Mouse (Mus musculus): ENCODE data around the gene Dynlt1c. TPM values are rescaled to one million over a fixed set of nuclear protein-coding genes. Genes with fewer than 3 reads are reported as not detected.
"Not testable (repeated sequence)": the region's sequence is repeated elsewhere in the genome, so short reads cannot be mapped to it uniquely, and the experiment has no call there.

The Dynlt1c gene
- polyA plus RNA-seq (2012; rRNA removed) = 45.9 and 50.2 TPM in 2 replicates
- 29.3 and 36.5 TPM in 2 replicates for polyA plus RNA-seq (2014; fragmentation: Nextera tagmentation; extraction: Ambion mirVana)

GRCm38 (mm10) chr17:6601204-6601911 is at the start of gene Dynlt1c:
Gene Dynlt1c (plus strand): TSS chr17:6601671.
- not testable (repeated sequence) for H3K9me3 ChIP-seq (ENCODE audit: control insufficient read depth, low read length); H3K27ac ChIP-seq (replicated peaks; ENCODE audit: low read depth, low read length); H3K4me1 ChIP-seq (ENCODE audit: control insufficient read depth, insufficient read depth, low read length); H3K27me3 ChIP-seq (ENCODE audit: control insufficient read depth, insufficient read depth, low read length); H3K36me3 ChIP-seq (ENCODE audit: control insufficient read depth, insufficient read depth, low read length)
- H3K4me2 ChIP-seq (replicated peaks; ENCODE audit: low read depth, low read length, severe bottlenecking) = peak within 1 kb of the TSS; percentile 33
- peak within 1 kb of the TSS; percentile 30 for H3K4me3 ChIP-seq (replicated peaks; ENCODE audit: low read length)
- DNase-seq (ENCODE audit: low spot score) (peak; percentile 82), ATAC-seq (ENCODE audit: low FRiP score, low read depth) (peak; percentile 99)
- 0 out of 2 replicates have a peak within 1 kb of the TSS, but pooled peaks have one; percentile 12 for H3K9ac ChIP-seq (ENCODE audit: low read depth, low read length, severe bottlenecking)
- 0 out of 2 replicates have a peak, but pooled peaks have one; percentile 20 for TF ChIP-seq POLR2A (IDR thresholded peaks at IDR 0.05; ENCODE audit: borderline replicate concordance, extremely low read depth, insufficient read depth, insufficient read length)
- 17% methylated on average over 25 of the region's 40 CpGs for WGBS

- DNase-seq (ENCODE audit: low spot score); H3K4me2 ChIP-seq (replicated peaks; ENCODE audit: low read depth, low read length, severe bottlenecking); H3K36me3 ChIP-seq (ENCODE audit: control insufficient read depth, insufficient read depth, low read length); H3K4me3 ChIP-seq (replicated peaks; ENCODE audit: low read length); H3K27ac ChIP-seq (replicated peaks; ENCODE audit: low read depth, low read length); H3K9me3 ChIP-seq (ENCODE audit: control insufficient read depth, low read length); H3K27me3 ChIP-seq (ENCODE audit: control insufficient read depth, insufficient read depth, low read length); ATAC-seq (ENCODE audit: low FRiP score, low read depth); H3K9ac ChIP-seq (ENCODE audit: low read depth, low read length, severe bottlenecking); H3K4me1 ChIP-seq (ENCODE audit: control insufficient read depth, insufficient read depth, low read length): not testable (repeated sequence)
- WGBS = no CpG with 5 or more reads among the region's 4 CpGs
Measured at GRCm38 (mm10) chr17:6553798-6554197, 47.7 kb upstream of the Dynlt1c start.

DNA sequence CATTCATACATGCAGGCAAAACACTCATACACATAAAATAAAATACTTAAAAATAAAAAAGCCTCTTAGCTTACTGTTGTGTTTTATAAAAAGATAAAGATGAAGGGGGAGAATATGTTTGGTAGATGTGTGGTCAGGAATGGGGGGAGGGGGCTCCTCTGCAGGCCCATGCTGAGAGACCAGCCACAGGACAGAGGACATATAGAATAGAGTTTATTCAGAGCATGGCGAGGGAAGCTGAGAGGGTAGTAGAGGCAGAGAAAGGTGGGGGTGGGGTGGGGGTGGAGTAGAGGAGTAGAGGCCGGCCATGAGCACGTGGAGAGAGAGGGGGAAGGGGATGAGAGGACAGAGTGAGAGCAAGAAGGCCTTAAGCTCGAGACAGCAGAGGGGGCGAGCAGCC is 47.2 kb upstream of the Dynlt1c start:
- not testable (repeated sequence) for H3K9ac ChIP-seq (ENCODE audit: low read depth, low read length, severe bottlenecking); H3K27ac ChIP-seq (replicated peaks; ENCODE audit: low read depth, low read length); H3K4me3 ChIP-seq (replicated peaks; ENCODE audit: low read length); H3K4me2 ChIP-seq (replicated peaks; ENCODE audit: low read depth, low read length, severe bottlenecking); ATAC-seq (ENCODE audit: low FRiP score, low read depth); H3K9me3 ChIP-seq (ENCODE audit: control insufficient read depth, low read length); H3K36me3 ChIP-seq (ENCODE audit: control insufficient read depth, insufficient read depth, low read length); H3K4me1 ChIP-seq (ENCODE audit: control insufficient read depth, insufficient read depth, low read length); H3K27me3 ChIP-seq (ENCODE audit: control insufficient read depth, insufficient read depth, low read length); DNase-seq (ENCODE audit: low spot score)
- no CpG with 5 or more reads among the region's 5 CpGs for WGBS

DNA sequence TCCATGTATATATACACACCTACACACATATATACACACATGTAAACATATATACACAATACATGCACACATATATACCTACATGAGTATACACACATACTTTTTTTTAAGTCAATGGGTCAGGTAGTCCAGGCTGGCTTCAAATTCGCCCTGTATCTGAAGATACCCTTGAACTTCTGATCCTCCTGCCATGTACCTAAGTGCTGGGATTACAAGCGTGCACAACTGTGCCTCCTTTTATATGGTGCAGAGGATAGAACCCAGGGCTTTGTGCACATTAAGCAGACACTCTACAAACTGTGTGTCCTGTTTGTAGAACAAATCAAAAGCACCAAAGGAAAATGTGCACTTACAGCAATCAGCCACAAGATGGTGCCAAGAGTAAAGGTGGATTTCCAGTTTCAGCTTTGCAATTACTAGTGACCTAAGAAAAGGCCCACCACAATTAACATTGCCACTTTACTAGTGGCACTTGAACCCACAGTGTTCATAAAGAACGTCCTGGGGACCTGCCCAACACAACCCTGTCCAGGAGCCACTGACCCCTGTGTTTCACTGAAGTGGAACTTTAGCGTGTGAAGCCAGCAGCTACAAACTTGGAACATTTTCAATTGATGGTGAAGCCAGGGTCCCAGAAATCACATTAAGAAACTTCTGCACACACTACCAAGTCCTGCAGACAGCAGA is 41.9 kb upstream of the Dynlt1c start:
- not testable (repeated sequence) for H3K36me3 ChIP-seq (ENCODE audit: control insufficient read depth, insufficient read depth, low read length); H3K4me2 ChIP-seq (replicated peaks; ENCODE audit: low read depth, low read length, severe bottlenecking); H3K9ac ChIP-seq (ENCODE audit: low read depth, low read length, severe bottlenecking); ATAC-seq (ENCODE audit: low FRiP score, low read depth); DNase-seq (ENCODE audit: low spot score); H3K4me1 ChIP-seq (ENCODE audit: control insufficient read depth, insufficient read depth, low read length); H3K4me3 ChIP-seq (replicated peaks; ENCODE audit: low read length); H3K27ac ChIP-seq (replicated peaks; ENCODE audit: low read depth, low read length); H3K9me3 ChIP-seq (ENCODE audit: control insufficient read depth, low read length); H3K27me3 ChIP-seq (ENCODE audit: control insufficient read depth, insufficient read depth, low read length)
- WGBS = no CpG with 5 or more reads among the region's 4 CpGs

DNA sequence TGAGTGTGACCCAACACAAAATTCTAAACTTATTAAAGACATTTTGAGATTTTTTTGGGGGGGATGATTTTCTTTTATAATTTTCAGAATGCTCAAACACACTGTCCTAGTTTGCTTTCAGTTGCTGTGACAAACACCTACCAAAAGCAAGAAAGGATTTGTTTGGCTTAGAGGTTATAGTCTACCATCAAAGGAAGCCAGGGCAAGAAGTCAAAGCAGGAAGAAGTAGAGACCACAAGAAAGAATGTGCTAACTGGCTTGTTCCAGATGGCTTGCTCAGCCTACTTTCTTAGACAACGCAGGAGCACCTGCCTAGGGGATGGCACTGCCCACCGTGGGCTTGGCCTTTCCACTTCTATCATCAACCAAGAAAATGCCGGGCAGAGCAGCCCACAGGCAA is 36.6 kb upstream of the Dynlt1c start:
- not testable (repeated sequence) for H3K4me2 ChIP-seq (replicated peaks; ENCODE audit: low read depth, low read length, severe bottlenecking)
- 97% methylated on average over 3 of the region's 3 CpGs for WGBS

GRCm38 (mm10) chr17:6567908-6568307 is 33.6 kb upstream of the Dynlt1c start:
- not testable (repeated sequence) for H3K9ac ChIP-seq (ENCODE audit: low read depth, low read length, severe bottlenecking); ATAC-seq (ENCODE audit: low FRiP score, low read depth); DNase-seq (ENCODE audit: low spot score); H3K9me3 ChIP-seq (ENCODE audit: control insufficient read depth, low read length); H3K4me1 ChIP-seq (ENCODE audit: control insufficient read depth, insufficient read depth, low read length); H3K36me3 ChIP-seq (ENCODE audit: control insufficient read depth, insufficient read depth, low read length); H3K27me3 ChIP-seq (ENCODE audit: control insufficient read depth, insufficient read depth, low read length); H3K4me2 ChIP-seq (replicated peaks; ENCODE audit: low read depth, low read length, severe bottlenecking); H3K27ac ChIP-seq (replicated peaks; ENCODE audit: low read depth, low read length); H3K4me3 ChIP-seq (replicated peaks; ENCODE audit: low read length)
- 58% methylated on average over 3 of the region's 8 CpGs for WGBS

More for the DNA sequence above, 36.6 kb upstream of the Dynlt1c start:
- H3K9ac ChIP-seq (ENCODE audit: low read depth, low read length, severe bottlenecking); H3K9me3 ChIP-seq (ENCODE audit: control insufficient read depth, low read length); H3K36me3 ChIP-seq (ENCODE audit: control insufficient read depth, insufficient read depth, low read length); DNase-seq (ENCODE audit: low spot score); H3K27ac ChIP-seq (replicated peaks; ENCODE audit: low read depth, low read length); H3K27me3 ChIP-seq (ENCODE audit: control insufficient read depth, insufficient read depth, low read length); ATAC-seq (ENCODE audit: low FRiP score, low read depth); H3K4me3 ChIP-seq (replicated peaks; ENCODE audit: low read length); H3K4me1 ChIP-seq (ENCODE audit: control insufficient read depth, insufficient read depth, low read length): not testable (repeated sequence)

GRCm38 (mm10) chr17:6571296-6571695 is 30.2 kb upstream of the Dynlt1c start:
- 95% methylated on average over 7 of the region's 11 CpGs for WGBS

GRCm38 (mm10) chr17:6572202-6572601 is 29.3 kb upstream of the Dynlt1c start:
- H3K27me3 ChIP-seq (ENCODE audit: control insufficient read depth, insufficient read depth, low read length); H3K4me1 ChIP-seq (ENCODE audit: control insufficient read depth, insufficient read depth, low read length); ATAC-seq (ENCODE audit: low FRiP score, low read depth); H3K4me3 ChIP-seq (replicated peaks; ENCODE audit: low read length); H3K36me3 ChIP-seq (ENCODE audit: control insufficient read depth, insufficient read depth, low read length); H3K9me3 ChIP-seq (ENCODE audit: control insufficient read depth, low read length); H3K27ac ChIP-seq (replicated peaks; ENCODE audit: low read depth, low read length); H3K9ac ChIP-seq (ENCODE audit: low read depth, low read length, severe bottlenecking); H3K4me2 ChIP-seq (replicated peaks; ENCODE audit: low read depth, low read length, severe bottlenecking): not testable (repeated sequence)
- no CpG with 5 or more reads among the region's 1 CpGs for WGBS
- DNase-seq (ENCODE audit: low spot score) = peak; percentile 3

More at GRCm38 (mm10) chr17:6571296-6571695, 30.2 kb upstream of the Dynlt1c start:
- not testable (repeated sequence) for H3K4me1 ChIP-seq (ENCODE audit: control insufficient read depth, insufficient read depth, low read length); H3K4me2 ChIP-seq (replicated peaks; ENCODE audit: low read depth, low read length, severe bottlenecking); ATAC-seq (ENCODE audit: low FRiP score, low read depth); H3K9me3 ChIP-seq (ENCODE audit: control insufficient read depth, low read length); H3K27ac ChIP-seq (replicated peaks; ENCODE audit: low read depth, low read length); H3K36me3 ChIP-seq (ENCODE audit: control insufficient read depth, insufficient read depth, low read length); H3K4me3 ChIP-seq (replicated peaks; ENCODE audit: low read length); H3K27me3 ChIP-seq (ENCODE audit: control insufficient read depth, insufficient read depth, low read length); H3K9ac ChIP-seq (ENCODE audit: low read depth, low read length, severe bottlenecking); DNase-seq (ENCODE audit: low spot score)
